Mouse (Mus musculus): Measurements from ENCODE around the gene Supt5. TPM values are rescaled to one million over a fixed set of nuclear protein-coding genes. Genes with fewer than 3 reads are reported as not detected.

Supt5 gene
- total and polyA plus RNA-seq, 3 experiments = 35.5 to 111 (median 67.3) TPM

GRCm38 (mm10) chr7:28290638-28291590 lies 47.6 kb downstream of the Supt5 start, which contains the start of gene Selenov:
TSS of gene Selenov (minus strand) at chr7:28291186.
- in situ Hi-C loops (cut with MboI; ENCODE audit: low pct_ligation_motif_present, low pct_unique_long_range_greater_than_20kb, low sequenced_read_pairs) = no loop called here
- H3K27ac ChIP-seq (ENCODE audit: insufficient read depth, low read depth) = no peak within 1 kb of the TSS
- TF ChIP-seq ZC3H11A (IDR thresholded peaks at IDR 0.05; ENCODE audit: low read depth, low read length) (no peak), MAFK (IDR thresholded peaks at IDR 0.05; ENCODE audit: insufficient replicate concordance, low read length) (no peak), EP300 (IDR thresholded peaks at IDR 0.05; ENCODE audit: low read length) (no peak), BHLHE40 (IDR thresholded peaks at IDR 0.05; ENCODE audit: low read depth, low read length) (no peak), IRF4 (IDR thresholded peaks at IDR 0.05; ENCODE audit: low read depth, low read length) (no peak), HCFC1 (IDR thresholded peaks at IDR 0.05; ENCODE audit: low read depth, low read length) (no peak), USF2 (conservative IDR thresholded peaks at IDR 0.05; ENCODE audit: low read depth, low read length) (no peak)
- H3K79me2 ChIP-seq (replicated peaks; ENCODE audit: control insufficient read depth, extremely low read depth, insufficient read depth, poor library complexity, severe bottlenecking) = no peaks in the 10 kb centered on the region
- no peaks in the 10 kb centered on the region for H3K27me3 ChIP-seq (replicated peaks)
- no peaks in the 10 kb centered on the region for H3K36me3 ChIP-seq (replicated peaks in 1 of 2; ENCODE audit: control insufficient read depth in 1 of 2, insufficient read depth in 1 of 2, low read length in 1 of 2)
- dilution Hi-C loops (cut with MboI; ENCODE audit: extremely low pct_ligation_motif_present, extremely low pct_unique_long_range_greater_than_20kb, low sequenced_read_pairs) = no loop called here
- H3K4me2 ChIP-seq (ENCODE audit: insufficient read depth, low read depth, poor library complexity, severe bottlenecking) = no peak within 1 kb of the TSS
- peaks cover 5% of the 10 kb centered on the region for H3K9me3 ChIP-seq (replicated peaks; ENCODE audit: low read length)
- no peak within 1 kb of the TSS for H3K4me3 ChIP-seq (replicated peaks in 1 of 3; ENCODE audit: low read depth in 2 of 3, low read length in 2 of 3, poor library complexity in 1 of 3)
- no peaks in the 10 kb centered on the region for H3K4me1 ChIP-seq (ENCODE audit: control insufficient read depth in 1 of 2, insufficient read depth in 2 of 2)
- H3K9ac ChIP-seq (ENCODE audit: insufficient read depth, low read depth) = no peak within 1 kb of the TSS
- DNase-seq (ENCODE audit: extremely low read depth) = no peak

- no peaks in the 10 kb centered on the region for H3K4me1 ChIP-seq (ENCODE audit: control insufficient read depth in 1 of 2, insufficient read depth in 2 of 2)
- H3K4me3 ChIP-seq (replicated peaks in 1 of 3; ENCODE audit: low read depth in 2 of 3, low read length in 2 of 3, poor library complexity in 1 of 3) = no peak overlapping the region
- peaks cover 5% of the 10 kb centered on the region for H3K9me3 ChIP-seq (replicated peaks; ENCODE audit: low read length)
- H3K27ac ChIP-seq (ENCODE audit: insufficient read depth, low read depth) = no peak overlapping the region
- H3K4me2 ChIP-seq (ENCODE audit: insufficient read depth, low read depth, poor library complexity, severe bottlenecking) = no peak overlapping the region
- H3K9ac ChIP-seq (ENCODE audit: insufficient read depth, low read depth) = no peak overlapping the region
- DNase-seq (ENCODE audit: extremely low read depth) = no peak
- H3K79me2 ChIP-seq (replicated peaks; ENCODE audit: control insufficient read depth, extremely low read depth, insufficient read depth, poor library complexity, severe bottlenecking) = no peaks in the 10 kb centered on the region
- in situ Hi-C loops (cut with MboI; ENCODE audit: low pct_ligation_motif_present, low pct_unique_long_range_greater_than_20kb, low sequenced_read_pairs) = no loop called here
- no peaks in the 10 kb centered on the region for H3K36me3 ChIP-seq (replicated peaks in 1 of 2; ENCODE audit: control insufficient read depth in 1 of 2, insufficient read depth in 1 of 2, low read length in 1 of 2)
- no peaks in the 10 kb centered on the region for H3K27me3 ChIP-seq (replicated peaks)
- TF ChIP-seq ZC3H11A (IDR thresholded peaks at IDR 0.05; ENCODE audit: low read depth, low read length) = no peak
- no peak for TF ChIP-seq MEF2A (IDR thresholded peaks at IDR 0.05; ENCODE audit: borderline replicate concordance, low read depth, low read length)
- no peak for TF ChIP-seq POLR2A (IDR thresholded peaks at IDR 0.05; ENCODE audit: low read depth, low read length)
- no peak for TF ChIP-seq IRF4 (IDR thresholded peaks at IDR 0.05; ENCODE audit: low read depth, low read length)
- no peak for TF ChIP-seq MAX (IDR thresholded peaks at IDR 0.05; ENCODE audit: low read length)
- TF ChIP-seq MAFK (IDR thresholded peaks at IDR 0.05; ENCODE audit: insufficient replicate concordance, low read length) = no peak
- TF ChIP-seq E2F4 (IDR thresholded peaks at IDR 0.05; ENCODE audit: insufficient replicate concordance, low read depth, low read length) = no peak
- no peak for TF ChIP-seq EP300 (IDR thresholded peaks at IDR 0.05; ENCODE audit: low read length)
- no peak for TF ChIP-seq MAZ (IDR thresholded peaks at IDR 0.05; ENCODE audit: low read depth, low read length)
- TF ChIP-seq GABPA (IDR thresholded peaks at IDR 0.05; ENCODE audit: insufficient replicate concordance, low read depth, low read length) = no peak
- no peak for TF ChIP-seq UBTF (IDR thresholded peaks at IDR 0.05; ENCODE audit: low read depth, low read length)
- no peak for TF ChIP-seq JUND (conservative IDR thresholded peaks at IDR 0.05; ENCODE audit: low read depth, low read length)
- dilution Hi-C loops (cut with MboI; ENCODE audit: extremely low pct_ligation_motif_present, extremely low pct_unique_long_range_greater_than_20kb, low sequenced_read_pairs) = no loop called here
Observed at GRCm38 (mm10) chr7:28290165-28290564, 48.4 kb downstream of the Supt5 start.
